Mouse (Mus musculus): ENCODE measurements around the gene Treml1. TPM values are rescaled to one million over a fixed set of nuclear protein-coding genes. Genes with fewer than 3 reads are reported as not detected.
A peak's percentile ranks its signal among the peaks of the same experiment; 100 is the strongest.

The Treml1 gene
- total RNA-seq, 2 experiments from 2014 or later: not detected

DNA sequence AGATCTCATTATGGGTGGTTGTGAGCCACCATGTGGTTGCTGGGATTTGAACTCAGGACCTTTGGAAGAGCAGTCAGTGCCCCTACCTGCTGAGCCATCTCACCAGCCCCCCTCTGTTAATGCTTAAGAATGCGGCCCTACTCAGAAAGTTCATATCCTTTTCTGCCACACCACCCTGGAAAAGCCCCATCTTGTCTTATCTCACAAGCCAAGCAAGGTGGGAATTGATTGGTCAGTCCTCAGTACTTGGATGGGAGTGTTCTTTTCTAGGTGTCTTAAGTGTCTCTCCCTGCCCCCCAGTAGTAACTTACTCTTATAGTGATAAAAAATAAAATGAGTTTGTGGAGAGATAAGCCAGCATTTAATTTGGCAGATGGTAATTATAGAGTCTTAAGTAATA, 45.0 kb downstream of the Treml1 start:
- no peak overlapping the region for H3K4me3 ChIP-seq
- no peak for DNase-seq
- intact Hi-C loops (cut with DNase I): no loop called here
- no peak for TF ChIP-seq CTCF (IDR thresholded peaks at IDR 0.05)
- no peak overlapping the region for H3K27ac ChIP-seq

DNA sequence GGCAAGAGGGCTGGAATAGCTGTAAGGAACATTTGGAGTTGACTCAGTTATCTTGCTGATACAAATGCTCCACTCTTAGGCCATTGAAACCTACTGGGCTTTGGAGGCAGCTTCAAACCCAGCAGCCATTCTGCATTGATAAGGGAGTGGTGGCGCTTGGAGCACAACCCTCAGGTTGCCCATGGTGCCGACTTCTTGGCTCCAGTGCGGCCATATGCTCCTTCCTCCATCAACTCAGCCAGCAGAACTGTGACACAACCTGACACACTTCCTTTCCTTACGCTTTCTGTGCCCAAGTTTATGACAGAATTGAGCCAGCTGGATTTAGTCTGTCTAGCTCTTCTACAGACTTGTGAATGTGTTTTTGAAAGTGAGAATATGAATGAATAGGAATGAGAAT, 47.4 kb downstream of the Treml1 start:
- intact Hi-C loops (cut with DNase I): no loop called here
- no peak for DNase-seq
- Histone ChIP-seq H3K27ac (no peak overlapping the region), H3K4me3 (no peak overlapping the region)
- TF ChIP-seq CTCF (IDR thresholded peaks at IDR 0.05): no peak

DNA sequence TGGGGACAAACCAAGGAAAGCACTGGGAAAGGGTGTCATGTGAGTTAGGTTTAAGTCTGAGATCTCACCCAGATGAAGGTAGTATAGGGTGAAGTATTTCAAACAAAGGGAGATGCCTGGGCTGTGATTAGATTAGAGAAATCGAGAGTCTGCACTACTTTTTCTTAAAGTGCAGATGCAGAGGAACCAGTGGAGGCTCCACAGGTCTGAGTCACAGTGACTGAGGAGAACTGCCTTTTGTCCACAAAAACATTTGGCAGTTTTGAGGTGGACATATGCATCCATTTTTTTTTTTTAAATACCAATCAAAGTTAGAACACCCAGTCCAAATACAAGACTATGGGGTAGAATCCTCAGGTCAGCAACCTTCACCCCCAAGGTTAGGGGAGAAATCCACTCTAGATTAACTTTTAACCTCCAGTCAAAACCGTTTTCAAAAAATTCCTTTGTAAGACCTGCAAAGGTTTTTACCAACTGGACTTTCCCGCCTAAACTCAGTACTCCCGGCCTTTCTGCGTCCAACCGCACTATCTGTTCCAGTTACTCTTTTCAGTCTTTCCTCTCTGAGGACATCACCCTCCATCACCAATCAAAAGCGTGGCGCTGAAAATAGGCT, 48.3 kb downstream of the Treml1 start:
- intact Hi-C loops (cut with DNase I): no loop called here
- Histone ChIP-seq H3K4me3 (peak overlapping the region; percentile 85), H3K27ac (peak overlapping the region; percentile 98)
- DNase-seq: no peak
- no peak for TF ChIP-seq CTCF (IDR thresholded peaks at IDR 0.05)

DNA sequence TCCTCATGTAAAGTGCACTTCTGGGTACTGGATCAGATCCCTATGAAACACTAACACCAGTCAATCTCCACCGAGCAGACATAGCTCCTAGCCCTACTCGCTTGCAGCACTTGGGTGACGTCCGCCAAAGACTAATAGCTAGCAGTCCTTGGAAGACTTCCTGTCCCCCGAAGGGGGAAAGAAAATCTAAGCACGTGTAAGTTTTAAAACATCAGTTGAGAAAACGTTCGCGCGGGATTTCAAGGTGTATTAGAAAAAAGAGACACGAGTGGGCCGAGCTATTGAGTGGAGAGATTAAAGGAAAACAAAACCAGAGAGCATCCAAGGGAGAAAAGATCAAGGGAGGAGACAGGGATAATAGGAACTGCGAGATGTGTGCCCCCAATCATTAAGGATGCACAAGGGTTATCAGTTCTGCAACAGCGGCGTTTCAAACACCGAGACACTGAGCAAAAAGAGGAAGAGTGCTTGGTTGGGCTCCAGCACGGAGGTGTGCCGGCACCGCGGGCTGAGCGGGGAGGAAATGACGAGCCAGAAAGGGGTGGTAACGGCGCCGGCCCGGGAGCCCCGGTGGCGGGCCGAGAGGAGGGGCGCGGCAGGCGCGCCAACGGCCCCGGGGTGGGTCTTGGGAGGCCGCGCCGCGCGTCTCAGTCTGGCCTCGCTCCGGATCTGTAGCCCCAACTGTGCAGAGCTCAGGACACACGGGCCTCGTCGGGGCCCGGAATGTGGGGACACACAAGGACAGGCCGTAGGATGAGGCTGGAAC, 49.0 kb downstream of the Treml1 start:
- peak; percentile 85 for DNase-seq
- no peak for TF ChIP-seq CTCF (IDR thresholded peaks at IDR 0.05)
- peak overlapping the region; percentile 85 for H3K4me3 ChIP-seq
- peak overlapping the region; percentile 98 for H3K27ac ChIP-seq
- intact Hi-C loops (cut with DNase I): no loop called here

DNA sequence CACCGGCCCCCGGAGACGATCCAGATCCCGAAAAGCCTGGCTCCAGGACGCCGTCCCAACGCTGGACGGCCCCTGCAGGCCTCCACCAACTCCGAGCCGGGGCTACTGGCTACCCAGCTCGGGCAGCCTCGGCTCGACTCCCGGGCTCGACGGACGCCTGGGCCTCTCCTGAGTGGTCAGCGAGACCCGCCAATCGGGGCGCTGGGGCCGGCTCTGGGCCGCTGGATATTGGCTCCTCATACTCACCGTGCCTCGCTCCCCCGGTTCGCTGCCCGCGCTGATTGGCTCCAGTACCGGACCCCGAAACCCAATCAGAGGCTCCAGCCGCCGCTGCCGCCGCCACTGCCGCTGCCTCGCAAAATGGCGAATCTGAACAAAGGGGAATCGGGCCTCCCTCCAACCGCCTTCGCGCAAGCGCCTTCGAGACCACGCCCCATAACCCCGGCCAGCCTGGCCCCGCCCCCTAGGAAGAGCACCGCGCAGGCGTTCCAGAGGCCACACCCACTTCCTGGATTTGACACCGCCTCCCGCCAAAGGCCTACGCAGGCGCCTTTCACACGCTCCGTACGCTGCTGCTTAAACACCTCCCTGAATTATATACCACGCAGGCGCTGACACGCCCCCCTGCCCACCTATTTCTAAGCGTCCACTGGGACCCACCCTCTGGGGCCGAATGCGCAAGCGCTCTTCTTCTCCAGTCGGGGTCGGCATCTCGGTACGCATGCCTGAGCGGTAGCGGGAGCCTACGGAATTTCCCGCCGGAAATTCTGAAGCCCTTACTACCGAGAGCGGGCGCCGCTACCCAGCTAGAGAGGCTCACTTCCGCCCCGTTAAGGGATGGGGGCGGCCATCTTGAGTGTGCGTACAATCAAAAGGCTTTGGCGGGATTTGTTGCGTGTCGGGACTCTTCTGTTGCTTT, 49.9 kb downstream of the Treml1 start, which contains the start of the genes Nfya and Oard1:
Gene Nfya (minus strand): TSS at position 527 of the 919 bp plus-strand sequence.
Gene Oard1 (plus strand): TSS at position 635 of the 919 bp plus-strand sequence.
- Histone ChIP-seq H3K27ac (peak within 1 kb of the TSS; percentile 98), H3K4me3 (peak within 1 kb of the TSS; percentile 85)
- intact Hi-C loops (cut with DNase I): no loop called here
- TF ChIP-seq CTCF (IDR thresholded peaks at IDR 0.05): no peak
- peak; percentile 100 for DNase-seq

DNA sequence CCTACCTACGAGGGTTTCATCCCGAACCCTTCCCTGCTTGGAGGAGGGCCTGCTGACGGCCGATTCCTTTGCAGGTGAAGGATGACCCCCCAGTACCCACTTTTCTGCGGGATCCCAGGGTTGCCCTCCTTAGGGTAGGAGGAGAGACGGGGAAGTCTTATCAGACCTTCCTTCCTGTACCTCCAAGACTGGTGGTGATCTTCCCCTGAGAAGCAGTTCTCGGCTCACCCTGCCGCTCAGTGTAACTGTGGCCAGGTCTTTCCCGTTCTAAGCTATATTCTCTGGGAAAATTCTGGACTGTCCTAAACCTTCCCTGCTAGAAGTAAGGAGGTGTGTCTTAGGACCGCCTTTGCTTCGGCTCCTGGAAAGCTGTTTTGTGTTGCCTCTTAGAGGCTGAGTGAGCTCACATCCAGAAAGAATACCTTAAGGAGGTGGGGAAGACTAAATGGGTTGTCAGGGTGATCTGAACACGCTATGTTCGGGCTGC, 50.6 kb downstream of the Treml1 start:
- intact Hi-C loops (cut with DNase I): no loop called here
- TF ChIP-seq CTCF (IDR thresholded peaks at IDR 0.05): no peak
- DNase-seq: no peak
- Histone ChIP-seq H3K4me3 (peak overlapping the region; percentile 85), H3K27ac (peak overlapping the region; percentile 98)

DNA sequence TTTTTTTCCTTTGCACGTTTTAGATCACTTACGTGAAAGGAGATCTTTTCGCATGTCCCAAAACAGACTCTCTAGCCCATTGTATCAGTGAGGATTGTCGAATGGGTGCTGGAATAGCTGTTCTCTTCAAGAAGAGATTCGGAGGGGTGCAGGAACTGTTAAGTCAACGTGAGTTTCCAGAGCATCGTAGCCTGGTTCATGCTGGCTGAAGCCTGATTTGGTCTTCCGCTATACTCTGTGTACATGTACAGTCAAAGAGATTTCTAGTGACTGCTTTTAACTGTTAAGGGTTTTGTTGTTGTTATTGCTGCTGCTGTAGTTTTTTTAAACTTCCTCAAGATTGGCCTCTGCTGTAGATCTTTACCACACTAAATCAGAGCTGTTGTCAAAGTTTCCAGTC, 51.5 kb downstream of the Treml1 start:
- Histone ChIP-seq H3K4me3 (peak overlapping the region; percentile 85), H3K27ac (peak overlapping the region; percentile 98)
- intact Hi-C loops (cut with DNase I): no loop called here
- no peak for DNase-seq
- TF ChIP-seq CTCF (IDR thresholded peaks at IDR 0.05): no peak

DNA sequence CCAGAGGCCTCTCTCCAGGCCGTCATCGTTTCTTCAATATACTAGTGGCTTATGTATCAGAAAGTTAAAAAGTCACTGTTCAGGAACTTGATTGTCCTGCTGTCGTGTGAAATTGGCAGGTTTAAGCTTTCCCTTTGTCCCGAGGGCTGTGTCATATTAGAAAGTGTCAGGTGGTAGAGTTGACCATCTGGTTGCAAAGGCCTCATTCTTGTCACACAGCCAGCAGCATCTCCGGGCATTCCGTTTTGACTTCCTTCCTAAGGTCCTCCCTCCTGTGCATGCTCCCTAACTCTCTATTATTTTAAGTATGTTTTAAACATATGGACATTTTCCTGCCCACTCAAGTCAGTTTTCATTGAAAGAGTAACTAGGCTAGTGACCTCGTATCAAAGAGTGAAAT, 56.3 kb downstream of the Treml1 start:
- intact Hi-C loops (cut with DNase I): loop anchor here (2.0 to 5.0 kb wide), 3 partner anchors 21 to 186 kb away; no protein-coding TSS in a partner anchor
- no peak for TF ChIP-seq CTCF (IDR thresholded peaks at IDR 0.05)
- peak overlapping the region; percentile 44; the same call in 1 of the 2 replicates for H3K27ac ChIP-seq

More for the DNA sequence above, 56.3 kb downstream of the Treml1 start:
- DNase-seq: no peak
- no peak overlapping the region for H3K4me3 ChIP-seq

Other genes starting within 250 kb of the Treml1 start
- gene 9830107B12Rik, start 213.6 kb upstream of the Treml1 start, total RNA-seq (2021): under 1 TPM in 1 of 2 experiments, not detected in 1; 0.13 TPM
- gene A530064D06Rik, start 192.6 kb upstream of the Treml1 start, total RNA-seq (2021): not detected
- not detected for gene Trem1, start 127.1 kb upstream of the Treml1 start, total RNA-seq (2021)
- not detected for gene Trem3, start 112.1 kb upstream of the Treml1 start, total RNA-seq (2021)
- gene Treml4, start 95.6 kb upstream of the Treml1 start, total RNA-seq (2021): not detected
- gene Treml2, start 60.4 kb upstream of the Treml1 start, total RNA-seq (2021): not detected
- not detected for gene B430306N03Rik, start 43.8 kb upstream of the Treml1 start, total RNA-seq (2021)
- under 1 TPM in 1 of 2 experiments, not detected in 1; 0.15 TPM for gene Trem2, start 13.5 kb upstream of the Treml1 start, total RNA-seq (2021)
- gene Nfya, start 50.0 kb downstream of the Treml1 start, total RNA-seq (2021): 1 to 10 TPM; 6.1 to 9.4 TPM
- 10 to 100 TPM; 11.1 to 12.4 TPM for gene Oard1, start 50.1 kb downstream of the Treml1 start, total RNA-seq (2021)
- 100 to 1,000 TPM; 439 to 602 TPM for gene Apobec2, start 73.0 kb downstream of the Treml1 start, total RNA-seq (2021)
- not detected for gene Tspo2, start 91.6 kb downstream of the Treml1 start, total RNA-seq (2021)
- not detected for gene Unc5cl, start 95.0 kb downstream of the Treml1 start, total RNA-seq (2021)